In genomic region chr1:143941465-143941864, GRCm38 (mm10) we compare ENCODE assay signal across 9 mouse cellular contexts.
DNase-seq lines count a peak whose midpoint lies in the region; ATAC-seq and TF ChIP-seq lines count a peak whose summit lies in the region.
"Had no signal": no experiment of that assay in that cellular context is flagged by ENCODE, and none has a peak within 500 bp of the region (broad histone marks: within the 10 kb centered on the region; RNA-seq: fewer than 3 reads in every experiment).

No protein-coding gene starts in this region.

- DNase-seq in cerebellum, postnatal 10 days, result peak; percentile 64 to 77
- DNase-seq in cerebellum, adult 11-12 months, result no peak
- DNase-seq in right cerebral cortex, adult 18-20 months, result peak; percentile 26
- DNase-seq in right cerebral cortex, adult 2 months (ENCODE audit: low spot score in 2 of 2), result no peak
- peak; percentile 49 for DNase-seq in gonadal fat pad, adult 2 months (ENCODE audit: low read depth)
- DNase-seq in kidney, adult 2 months, result peak; percentile 65
- DNase-seq in urinary bladder, adult 18-20 months (ENCODE audit: low spot score in 2 of 2), result peak; percentile 28 to 56

- 48% methylated on average over 5 of the region's 5 CpGs for WGBS in kidney, adult 2 months

- no peak overlapping the region for H3K4me3 ChIP-seq in kidney, adult 2 months (ENCODE audit: insufficient read depth, low read depth, low read length)
- H3K4me3 ChIP-seq: embryonic facial prominence, embryonic 12.5 days had no signal

- no peak for TF ChIP-seq CTCF in kidney, adult 2 months (conservative IDR thresholded peaks at IDR 0.05; ENCODE audit: insufficient read depth, insufficient read length, low read depth, low read length)

- H3K27ac ChIP-seq in kidney, adult 2 months (ENCODE audit: insufficient read depth, low read depth, low read length), result no peak overlapping the region
- H3K27ac ChIP-seq: embryonic facial prominence, embryonic 12.5 days had no signal

- H3K36me3 ChIP-seq in kidney, adult 2 months (ENCODE audit: control insufficient read depth, insufficient read depth, low read length), result no peaks in the 10 kb centered on the region
- H3K36me3 ChIP-seq: embryonic facial prominence, embryonic 12.5 days had no signal

- ATAC-seq in megakaryocyte-erythroid progenitor cell, adult 5-6 weeks (replicated peaks; ENCODE audit: low FRiP score, low TSS enrichment, poor library complexity, severe bottlenecking), result peak; percentile 77

- H3K4me1 ChIP-seq in kidney, adult 2 months (ENCODE audit: control insufficient read depth, insufficient read depth, low read length), result no peaks in the 10 kb centered on the region
- H3K4me1 ChIP-seq: embryonic facial prominence, embryonic 12.5 days had no signal

- H3K27me3 ChIP-seq in kidney, adult 2 months (replicated peaks; ENCODE audit: control insufficient read depth, insufficient read depth, low read length), result no peaks in the 10 kb centered on the region
- H3K27me3 ChIP-seq: embryonic facial prominence, embryonic 12.5 days had no signal

- no peak for TF ChIP-seq POLR2A in kidney, adult 2 months (IDR thresholded peaks at IDR 0.05; ENCODE audit: low read depth, low read length)

Comparison
In these comparisons a context has a peak if more than half of its experiments do, and no peak if none do; other contexts are left out.
1. DNase-seq: peak in cerebellum, postnatal 10 days (2 of 2), right cerebral cortex, adult 18-20 months (single experiment), gonadal fat pad, adult 2 months (single experiment), kidney, adult 2 months (single experiment) and urinary bladder, adult 18-20 months (2 of 2); none in cerebellum, adult 11-12 months (single experiment) and right cerebral cortex, adult 2 months (0 of 2).